Mouse (Mus musculus) retina, postnatal 7 days (tissue): ENCODE results near the gene Cldn9.
A peak's percentile ranks its signal among the peaks of the same experiment; 100 is the strongest.

Experiments
- DNase-seq: peaks from one replicate; pipeline ENCODE4 v3.0.0-alpha.2; 2012; ENCODE audit warnings: low read depth, low spot score

The Cldn9 gene

GRCm38 (mm10) chr17:23681086-23681485, 2.7 kb downstream of the Cldn9 start:
- no peak for DNase-seq

DNA sequence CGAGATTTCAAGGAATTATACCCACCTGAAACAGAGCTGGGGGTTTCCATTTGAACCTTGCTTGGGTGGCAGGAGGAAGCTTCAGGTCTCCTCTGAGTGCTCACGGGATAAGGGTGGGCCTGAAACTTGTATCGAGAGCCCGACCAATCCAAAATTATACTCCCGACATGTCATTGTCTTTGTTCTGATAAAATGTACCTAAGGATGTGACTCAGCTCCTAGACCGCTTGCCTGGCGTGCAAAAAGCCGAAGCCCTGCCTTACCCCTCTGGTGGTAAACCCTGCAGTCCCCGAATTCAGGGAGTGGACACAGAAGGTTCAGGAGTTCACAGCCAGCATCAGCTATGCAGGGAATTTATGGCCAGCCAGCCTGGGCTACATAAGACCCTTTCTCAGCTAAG, 3.5 kb downstream of the Cldn9 start:
- DNase-seq = no peak

- DNase-seq = no peak
These were observed 4.5 kb downstream of the Cldn9 start, which contains the start of gene Cldn6 for GRCm38 (mm10) chr17:23679127-23679835. Gene Cldn6 (plus strand): TSS chr17:23679249.

- peak; percentile 56 for DNase-seq
These were observed 6.6 kb downstream of the Cldn9 start, which contains the start of gene Tnfrsf12a for GRCm38 (mm10) chr17:23677236-23677679. Gene Tnfrsf12a (minus strand): TSS chr17:23677468.

DNA sequence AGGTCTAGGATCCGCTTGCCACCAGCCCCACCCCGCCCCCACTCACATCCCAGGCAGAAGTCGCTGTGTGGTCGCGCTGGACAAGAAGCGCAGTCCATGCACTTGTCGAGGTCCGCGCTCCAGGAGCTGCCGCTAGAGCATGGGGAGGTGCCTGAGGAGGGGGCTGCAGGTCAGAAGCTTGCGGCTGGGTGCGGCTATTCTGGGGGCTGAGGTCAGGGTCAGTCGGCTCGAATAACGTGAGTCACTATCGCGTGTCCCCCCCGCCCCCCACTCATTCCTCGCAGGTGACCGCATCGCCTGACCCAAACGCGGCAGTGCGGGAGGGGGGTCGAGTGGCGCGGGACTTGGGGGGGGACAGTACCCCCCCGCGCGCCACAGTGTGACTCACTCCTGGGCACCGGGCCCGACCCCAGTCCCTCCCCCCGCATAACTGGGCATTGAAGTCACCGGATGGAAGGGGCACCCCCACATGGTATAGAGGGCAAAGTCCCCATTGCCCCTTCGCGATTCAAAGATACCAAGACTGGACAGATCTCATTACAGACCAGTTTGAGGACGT, 7.3 kb downstream of the Cldn9 start:
- no peak for DNase-seq

GRCm38 (mm10) chr17:23675564-23676281, 8.1 kb downstream of the Cldn9 start:
- DNase-seq = no peak

- no peak for DNase-seq
These were observed 8.7 kb downstream of the Cldn9 start for GRCm38 (mm10) chr17:23675127-23675526.

- no peak for DNase-seq
These were observed 9.4 kb downstream of the Cldn9 start for GRCm38 (mm10) chr17:23674271-23674952.

GRCm38 (mm10) chr17:23673424-23674073, 10.3 kb downstream of the Cldn9 start, which contains the start of the genes Hcfc1r1 and Thoc6:
Gene Hcfc1r1 (plus strand): TSS chr17:23673596.
Gene Thoc6 (minus strand): TSS chr17:23673882.
- peak; percentile 87 for DNase-seq

DNA sequence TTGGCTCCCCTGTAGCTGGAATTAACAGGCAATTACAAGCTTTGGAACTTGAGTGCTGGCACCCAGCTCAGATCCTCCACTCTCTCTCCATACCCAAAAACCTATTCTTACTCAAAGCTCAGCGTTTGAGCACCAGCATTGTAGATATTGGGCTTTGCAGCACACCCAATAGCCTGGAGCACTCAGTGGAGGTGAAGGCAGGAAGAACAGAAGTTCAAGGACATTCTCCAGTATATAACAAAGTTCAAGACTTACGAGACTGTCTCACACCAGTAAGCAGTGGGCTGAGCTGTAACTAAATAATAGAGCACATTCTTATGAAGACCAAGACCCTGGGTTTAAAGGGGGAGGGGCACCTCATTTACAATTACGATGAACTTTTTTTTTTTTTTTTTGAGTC, 11.1 kb downstream of the Cldn9 start:
- DNase-seq = no peak

DNA sequence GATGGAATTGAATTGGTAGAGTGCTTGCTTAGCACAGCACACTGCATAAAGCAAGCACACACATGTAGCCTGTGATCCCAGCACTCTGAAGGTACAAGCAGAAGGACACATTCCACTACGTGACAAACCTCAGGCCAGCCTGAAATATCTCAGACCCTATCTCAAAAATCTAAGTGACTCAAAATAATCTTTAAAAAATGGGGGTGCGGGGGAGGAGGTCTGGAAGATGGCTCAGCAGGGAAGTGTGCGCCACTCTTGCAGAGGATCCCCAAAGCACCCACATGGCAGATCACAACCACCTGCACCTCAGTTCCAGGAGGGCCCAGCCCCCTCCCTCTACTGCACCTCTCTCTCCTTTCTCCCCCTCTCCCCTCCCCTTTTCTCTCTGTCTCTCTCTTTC, 12.3 kb downstream of the Cldn9 start:
- no peak for DNase-seq

DNA sequence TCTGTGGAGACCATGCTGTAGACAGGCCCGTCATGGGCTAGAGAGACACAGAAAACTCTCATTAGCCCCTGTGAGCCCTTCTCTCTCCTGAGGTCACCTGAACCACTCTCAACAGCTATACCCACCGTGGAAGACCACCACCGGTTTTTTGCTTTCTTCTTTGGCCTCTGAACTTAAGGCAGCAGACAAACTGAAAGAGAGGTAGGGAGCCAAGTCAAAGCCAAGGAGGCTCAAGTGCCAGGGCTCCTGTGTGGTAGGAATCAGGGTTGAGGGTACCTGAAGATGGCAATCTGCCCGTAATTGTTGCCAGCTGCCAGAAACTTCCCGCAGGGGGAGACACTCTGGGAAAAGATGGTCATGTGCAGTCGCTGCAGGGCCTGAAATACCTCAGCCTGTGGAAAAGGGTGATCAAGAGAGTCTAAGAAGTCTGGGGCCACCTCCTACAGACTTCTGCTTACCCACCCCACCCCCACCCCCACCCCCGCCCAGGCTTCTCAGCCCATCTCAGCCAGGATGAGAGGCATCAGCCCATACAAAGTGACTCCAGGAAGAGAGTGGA, 13.2 kb downstream of the Cldn9 start:
- no peak for DNase-seq

GRCm38 (mm10) chr17:23665511-23665910, 18.3 kb downstream of the Cldn9 start:
- no peak for DNase-seq

DNA sequence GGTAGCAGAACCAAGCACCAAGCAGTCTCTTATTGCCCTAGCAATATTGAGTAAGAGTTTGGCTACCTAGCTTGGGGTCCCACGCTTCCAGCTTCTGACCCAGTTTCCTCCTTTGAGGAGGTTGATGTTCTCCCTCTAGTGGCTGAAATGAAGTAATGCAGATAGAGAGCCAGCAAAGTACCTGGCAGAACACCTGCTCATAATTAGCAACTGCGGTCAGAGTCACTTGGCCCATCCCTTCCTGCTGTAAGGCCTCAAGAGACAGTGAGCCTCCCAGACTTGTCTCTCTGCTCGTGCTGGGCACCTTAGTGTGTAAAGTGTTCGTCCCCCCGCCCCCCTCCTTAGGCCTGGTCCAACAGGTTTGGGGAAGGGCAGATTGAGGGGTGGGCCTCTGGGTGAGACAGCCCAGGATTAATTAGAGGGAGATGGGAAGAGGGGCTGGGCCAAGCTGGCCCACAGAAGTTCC, 19.2 kb downstream of the Cldn9 start:
- peak; percentile 28 for DNase-seq

GRCm38 (mm10) chr17:23661526-23661925, 22.3 kb downstream of the Cldn9 start:
- DNase-seq = no peak

- no peak for DNase-seq
These were observed 23.0 kb downstream of the Cldn9 start for GRCm38 (mm10) chr17:23660876-23661200.

DNA sequence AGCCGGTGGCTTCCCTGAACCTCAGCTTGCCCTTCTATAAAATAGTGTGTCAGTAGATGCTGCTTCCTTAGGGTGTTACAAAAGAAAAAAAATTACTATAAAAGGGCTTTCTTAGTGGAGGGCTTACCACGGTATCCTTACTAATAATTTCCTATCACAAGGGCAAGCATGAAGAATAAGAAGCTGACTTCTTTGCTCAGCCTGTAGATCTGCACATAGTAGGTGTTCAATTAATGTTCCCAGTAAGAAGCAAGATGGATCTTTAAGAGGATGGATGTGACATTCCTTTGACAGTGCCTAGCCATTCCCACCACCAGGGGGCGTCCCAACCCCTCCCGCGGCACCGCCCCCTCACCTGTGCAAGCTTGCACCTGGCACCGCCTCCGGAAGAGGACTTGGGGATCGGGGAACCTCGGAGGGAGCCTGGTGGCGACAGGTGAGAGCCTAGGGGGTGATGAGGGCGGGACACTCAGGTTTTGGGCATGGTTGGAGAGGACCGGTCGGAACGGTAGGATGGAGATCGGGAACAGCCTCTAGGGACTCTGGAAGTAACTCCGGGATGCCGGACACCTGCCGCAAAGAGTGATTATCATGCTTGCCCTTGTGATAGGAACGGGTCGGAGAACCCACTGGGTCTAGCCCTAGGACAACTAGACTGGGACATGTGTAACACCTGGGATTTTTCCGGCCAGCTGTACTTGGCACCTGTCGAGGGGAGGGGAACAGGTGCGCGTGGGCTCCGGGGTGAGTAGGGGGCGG, 23.5 kb downstream of the Cldn9 start, which contains the start of gene Bicdl2:
Gene Bicdl2 (plus strand): TSS at position 390 of the 759 bp plus-strand sequence.
- DNase-seq = no peak

GRCm38 (mm10) chr17:23658450-23658849, 25.4 kb downstream of the Cldn9 start:
- DNase-seq = no peak

- no peak for DNase-seq
These were observed 29.4 kb downstream of the Cldn9 start for GRCm38 (mm10) chr17:23654410-23654809.

DNA sequence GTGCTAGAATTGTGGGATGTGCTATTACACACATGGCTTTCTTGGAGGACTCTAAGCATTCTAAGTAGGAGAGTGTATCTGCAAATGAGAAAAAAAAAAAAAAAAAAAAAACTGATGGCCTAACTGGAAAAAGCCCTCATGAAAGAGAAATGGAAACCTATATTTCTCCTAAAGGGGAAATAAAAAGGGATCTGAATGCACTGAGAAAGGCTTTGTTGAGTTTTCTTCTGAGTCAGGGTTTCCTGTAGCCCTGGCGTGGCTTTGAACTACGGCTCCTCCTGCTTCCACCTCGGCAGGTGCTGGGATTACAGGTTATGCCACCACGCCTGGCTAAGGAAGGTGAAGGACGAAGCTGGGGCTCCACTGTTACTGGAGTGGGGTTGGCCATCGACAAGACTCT, 29.8 kb downstream of the Cldn9 start:
- DNase-seq = no peak
